Mouse (Mus musculus) kidney, adult 2 months (tissue): Measurements from ENCODE around the gene Olfr1356. TPM values are rescaled to one million over a fixed set of nuclear protein-coding genes. Genes with fewer than 3 reads are reported as not detected.
"Not testable (repeated sequence)": the region's sequence is repeated elsewhere in the genome, so short reads cannot be mapped to it uniquely, and the experiment has no call there.

Experiments used
- DNase-seq: peaks from one replicate; pipeline ENCODE4 v3.0.0; 2021
- H3K27ac ChIP-seq: fragments of 200-500 bp; 2 replicates; pipeline ENCODE4 v1.5.1; 2012; ENCODE audit warnings: low read depth, low read length, control low read depth, inconsistent platforms; ENCODE audit not compliant: insufficient read depth
- H3K27me3 ChIP-seq: fragments of 200-500 bp; replicated peaks from 2 replicates; pipeline ENCODE4 v1.6.1; 2012; ENCODE audit warnings: mild to moderate bottlenecking, moderate library complexity, low read length, inconsistent platforms; ENCODE audit not compliant: control insufficient read depth, insufficient read depth
- H3K36me3 ChIP-seq: fragments of 200-500 bp; 2 replicates; pipeline ENCODE4 v1.6.1; 2012; ENCODE audit warnings: mild to moderate bottlenecking, moderate library complexity, low read length, inconsistent platforms; ENCODE audit not compliant: control insufficient read depth, insufficient read depth
- H3K4me1 ChIP-seq: fragments of 200-500 bp; 2 replicates; pipeline ENCODE4 v1.6.1; 2011; ENCODE audit warnings: low read length; ENCODE audit not compliant: control insufficient read depth, insufficient read depth
- H3K4me3 ChIP-seq: fragments of 200-500 bp; 2 replicates; pipeline ENCODE4 v1.5.1; 2011; ENCODE audit warnings: mild to moderate bottlenecking, low read depth, low read length, control low read depth; ENCODE audit not compliant: insufficient read depth
- CTCF ChIP-seq: fragments of 200-500 bp; conservative IDR thresholded peaks from 2 replicates; pipeline ENCODE4 v1.5.1; 2011; ENCODE audit warnings: low read depth, mild to moderate bottlenecking, control low read depth, low read length, moderate library complexity, mixed read lengths; ENCODE audit not compliant: insufficient read depth, insufficient read length
- POLR2A ChIP-seq: fragments of 200-500 bp; IDR thresholded peaks from one replicate; pipeline ENCODE4 v1.6.1; 2011; ENCODE audit warnings: low read depth, low read length, control low read depth
- WGBS: fragments of 180-500 bp; shearing (Covaris S2); methylation state at CpG from one replicate; pipeline ENCODE4 v1.1.7; 2018; 5-methylcytosine and 5-hydroxymethylcytosine counted together
- polyA plus RNA-seq: library from polyadenylated mRNA; depleted of rRNA; stranded (reverse); fragments of >200 nt; gene quantifications from 2 replicates; pipeline ENCODE4 v1.2.3, GENCODE M21; 2012; rRNA removed

Olfr1356 gene
- polyA plus RNA-seq: not detected in 2 replicates

DNA sequence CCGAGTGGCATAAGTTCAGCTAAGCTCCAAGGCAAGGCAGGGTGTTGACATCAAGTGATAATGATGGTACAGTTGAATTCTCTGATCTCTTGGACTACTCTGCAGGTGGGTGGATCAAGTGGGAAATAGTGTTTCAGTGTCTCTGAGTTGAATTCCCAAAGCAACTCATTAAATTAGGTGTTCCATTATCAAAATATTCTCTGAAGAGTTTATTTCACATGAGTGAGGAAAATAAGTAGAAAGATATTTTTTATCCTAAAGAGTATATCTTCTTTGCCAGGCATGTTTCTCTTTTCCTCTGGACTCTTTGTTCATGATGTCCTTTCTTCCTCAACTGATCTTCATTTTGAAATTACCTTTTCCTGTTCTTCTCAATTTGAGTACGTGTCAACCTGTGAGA, at the start of gene Olfr1356:
Olfr1356 (minus strand) TSS at position 101 of the 400 bp plus-strand sequence.
- DNase-seq: no peak
- H3K4me3 ChIP-seq: no peak within 1 kb of the TSS
- no peaks in the 10 kb centered on the region for H3K4me1 ChIP-seq
- no peaks in the 10 kb centered on the region for H3K27me3 ChIP-seq
- H3K27ac ChIP-seq: no peak within 1 kb of the TSS
- TF ChIP-seq POLR2A: no peak
- TF ChIP-seq CTCF: no peak
- no peaks in the 10 kb centered on the region for H3K36me3 ChIP-seq
- WGBS: 81% methylated on average over 2 of the region's 2 CpGs

DNA sequence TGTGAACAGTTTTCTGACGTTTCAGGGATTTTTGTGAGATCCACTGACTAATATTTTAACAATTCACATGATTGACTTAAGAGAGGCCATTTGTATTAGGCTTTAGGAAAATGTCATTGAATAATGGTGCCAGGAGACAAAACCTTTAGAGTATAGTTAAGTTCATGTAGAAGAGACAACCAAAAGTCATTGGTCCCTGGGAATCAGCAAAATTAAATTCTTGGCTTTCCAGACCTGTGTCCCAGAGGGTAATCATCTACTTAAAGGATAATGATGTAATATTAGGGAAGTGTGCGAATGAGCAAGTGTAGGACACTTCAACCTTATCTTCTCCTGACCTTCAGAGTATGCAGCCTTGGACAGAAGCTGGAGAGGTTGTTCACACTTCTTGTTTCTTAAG, 23.3 kb upstream of the Olfr1356 start, which contains the start of gene Olfr1355:
Olfr1355 (plus strand) TSS at position 301 of the 400 bp plus-strand sequence.
- no peaks in the 10 kb centered on the region for H3K27me3 ChIP-seq

DNA sequence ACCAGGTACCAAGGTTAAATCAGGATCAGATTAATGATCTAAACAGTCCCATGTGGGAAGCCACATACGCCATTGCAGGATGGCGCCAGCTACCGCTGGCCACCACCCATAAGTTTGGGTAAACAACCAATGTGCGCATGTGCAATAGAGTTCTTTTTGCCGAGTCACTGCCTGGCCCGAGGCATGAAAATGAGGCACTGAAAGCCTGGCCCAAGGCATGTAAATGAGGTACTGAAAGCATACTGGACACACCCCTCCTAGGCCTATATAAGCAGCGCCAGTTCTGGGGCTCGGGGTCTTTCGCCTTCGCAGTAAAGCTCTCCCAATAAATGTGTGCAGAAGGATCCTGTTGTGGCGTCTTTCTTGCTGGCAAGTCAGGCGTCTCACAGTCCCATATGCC, 11.5 kb downstream of the Olfr1356 start:
- H3K27me3 ChIP-seq, H3K4me1 ChIP-seq, H3K36me3 ChIP-seq, H3K27ac ChIP-seq, H3K4me3 ChIP-seq, DNase-seq: not testable (repeated sequence)
- WGBS: 95% methylated on average over 12 of the region's 12 CpGs

More for the DNA sequence above, 23.3 kb upstream of the Olfr1356 start, which contains the start of gene Olfr1355:
- DNase-seq: no peak
- Histone ChIP-seq H3K4me3 (no peak within 1 kb of the TSS), H3K27ac (no peak within 1 kb of the TSS), H3K4me1 (no peaks in the 10 kb centered on the region), H3K36me3 (no peaks in the 10 kb centered on the region)
- 64% methylated on average over 2 of the region's 2 CpGs for WGBS
- TF ChIP-seq POLR2A (no peak), CTCF (no peak)

DNA sequence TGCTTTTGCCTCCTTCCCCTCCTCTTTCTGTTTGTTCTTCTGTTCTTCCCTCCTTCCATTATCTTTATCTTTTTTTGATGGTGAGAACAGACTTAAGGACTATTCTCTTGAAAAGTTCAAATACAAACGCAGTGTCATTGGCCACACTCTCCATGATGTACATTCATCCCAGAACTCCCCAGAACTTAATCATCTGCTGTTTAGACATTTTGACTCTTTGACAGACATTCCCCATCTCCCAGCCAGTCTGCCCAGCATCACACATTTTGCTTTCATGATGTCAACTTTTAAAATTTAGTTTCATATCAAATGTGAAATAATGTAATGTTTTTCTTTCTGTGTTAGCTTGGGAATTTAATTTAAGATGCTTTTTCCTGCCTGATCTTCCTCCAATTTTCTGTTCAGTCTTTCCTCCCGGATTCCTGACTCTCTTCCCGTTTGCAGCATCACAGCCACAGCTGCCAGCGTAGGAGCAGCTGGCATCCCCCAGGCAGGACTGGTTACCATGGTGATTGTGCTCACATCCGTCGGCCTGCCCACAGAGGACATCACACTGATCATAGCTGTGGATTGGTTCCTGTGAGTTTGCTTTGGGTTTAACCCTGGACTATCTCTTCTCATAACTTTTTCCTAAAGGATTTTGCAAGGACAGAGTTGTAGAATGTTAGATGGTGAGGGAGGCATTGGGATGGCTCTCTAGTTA, 39.5 kb downstream of the Olfr1356 start:
- Histone ChIP-seq H3K27me3 (no peaks in the 10 kb centered on the region), H3K36me3 (no peaks in the 10 kb centered on the region), H3K27ac (no peak overlapping the region), H3K4me3 (no peak overlapping the region), H3K4me1 (no peaks in the 10 kb centered on the region)
- TF ChIP-seq POLR2A (no peak), CTCF (no peak)
- 49% methylated on average over 6 of the region's 6 CpGs for WGBS
- no peak for DNase-seq

DNA sequence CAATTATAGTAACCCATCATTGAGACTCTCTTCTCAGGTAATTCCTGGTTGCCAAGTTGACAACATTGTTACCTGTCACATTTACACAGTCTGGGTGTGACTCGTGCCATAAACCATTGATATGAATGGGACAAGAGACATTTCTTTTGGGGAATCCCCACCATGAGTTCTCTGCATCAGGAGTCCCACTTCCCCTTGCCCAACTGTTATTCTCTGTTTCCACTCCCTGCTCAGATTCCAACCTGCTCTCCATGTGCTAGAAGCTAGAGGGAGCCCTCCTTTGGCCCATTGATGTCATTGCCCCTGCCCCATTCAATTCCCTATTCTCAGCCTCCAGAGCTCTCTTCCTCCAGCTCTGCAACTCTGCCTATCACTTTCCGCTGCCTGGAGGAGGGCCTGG, 50.5 kb downstream of the Olfr1356 start:
- no peak for TF ChIP-seq POLR2A
- no peak for TF ChIP-seq CTCF
- no peak for DNase-seq
- H3K27ac ChIP-seq: no peak overlapping the region
- WGBS: 82% methylated on average over 2 of the region's 2 CpGs
- H3K4me1 ChIP-seq: no peaks in the 10 kb centered on the region
- H3K36me3 ChIP-seq: no peaks in the 10 kb centered on the region
- H3K27me3 ChIP-seq: no peaks in the 10 kb centered on the region
- H3K4me3 ChIP-seq: no peak overlapping the region

Other genes starting within 250 kb of the Olfr1356 start
- gene Olfr1357, start 234.1 kb downstream of the Olfr1356 start, polyA plus RNA-seq: not detected in 2 replicates
- not detected in 2 replicates for gene Casp14, start 133.9 kb downstream of the Olfr1356 start, polyA plus RNA-seq
- gene Ccdc105, start 99.1 kb downstream of the Olfr1356 start, polyA plus RNA-seq: not detected in 2 replicates
- gene Slc1a6, start 71.7 kb downstream of the Olfr1356 start, polyA plus RNA-seq: 0.16 and 0.39 TPM in 2 replicates
- gene Olfr1355, start 23.4 kb upstream of the Olfr1356 start, polyA plus RNA-seq: not detected in 2 replicates
- gene Olfr1354, start 61.0 kb upstream of the Olfr1356 start, polyA plus RNA-seq: not detected in 2 replicates
- not detected in 2 replicates for gene Olfr8, start 98.5 kb upstream of the Olfr1356 start, polyA plus RNA-seq
- not detected in 2 replicates for gene Olfr1353, start 111.1 kb upstream of the Olfr1356 start, polyA plus RNA-seq
- gene Olfr1352, start 128.9 kb upstream of the Olfr1356 start, polyA plus RNA-seq: not detected in 2 replicates
- gene Olfr1351, start 160.3 kb upstream of the Olfr1356 start, polyA plus RNA-seq: not detected in 2 replicates
- gene Olfr57, start 176.6 kb upstream of the Olfr1356 start, polyA plus RNA-seq: not detected in 2 replicates
- gene 2610008E11Rik, start 245.4 kb upstream of the Olfr1356 start, polyA plus RNA-seq: 0.90 and 1.7 TPM in 2 replicates